Mouse (Mus musculus) C2C12 (cell line): ENCODE measurements around the gene Ube4b. TPM values are rescaled to one million over a fixed set of nuclear protein-coding genes. Genes with fewer than 3 reads are reported as not detected.
"Not testable (repeated sequence)": the region's sequence is repeated elsewhere in the genome, so short reads cannot be mapped to it uniquely, and the experiment has no call there.

Source experiments
- H3K27me3 ChIP-seq: one replicate; pipeline ENCODE4 v1.6.1; 2011; ENCODE audit not compliant: control insufficient read depth, insufficient read depth, insufficient read length
- H3K36me3 ChIP-seq: one replicate; pipeline ENCODE4 v1.6.1; 2011; ENCODE audit not compliant: control insufficient read depth, insufficient read depth
- H3K4me3 ChIP-seq: one replicate; pipeline ENCODE4 v1.5.1; 2011; ENCODE audit warnings: mild to moderate bottlenecking, control low read depth; ENCODE audit not compliant: poor library complexity, insufficient read depth, severe bottlenecking
- H3K79me2 ChIP-seq: one replicate; pipeline ENCODE4 v1.6.1; 2011; ENCODE audit not compliant: control insufficient read depth, insufficient read depth
- H3K79me3 ChIP-seq: one replicate; pipeline ENCODE4 v1.6.1; 2011; ENCODE audit warnings: low read depth, control low read depth
- H3ac ChIP-seq: one replicate; pipeline ENCODE3; 2011; ENCODE audit warnings: low read depth; ENCODE audit not compliant: control insufficient read depth, insufficient read length
- CEBPB ChIP-seq: IDR thresholded peaks from one replicate; pipeline ENCODE4 v1.6.1; 2011; ENCODE audit warnings: low read depth, mild to moderate bottlenecking, control low read depth, moderate library complexity
- CTCF ChIP-seq: IDR thresholded peaks from one replicate; pipeline ENCODE4 v1.5.1; 2011; ENCODE audit not compliant: control insufficient read depth, insufficient read depth, insufficient read length
- FOSL1 ChIP-seq: IDR thresholded peaks from one replicate; pipeline ENCODE4 v1.8.0; 2011; ENCODE audit warnings: mild to moderate bottlenecking, low read length; ENCODE audit not compliant: poor library complexity, insufficient read depth, severe bottlenecking
- MAX ChIP-seq: IDR thresholded peaks from one replicate; pipeline ENCODE4 v1.6.1; 2011; ENCODE audit warnings: mild to moderate bottlenecking, control low read depth
- MYOD1 ChIP-seq: IDR thresholded peaks from one replicate; pipeline ENCODE4 v1.6.1; 2011; ENCODE audit warnings: low read depth; ENCODE audit not compliant: control insufficient read depth, insufficient read length
- MYOG ChIP-seq: IDR thresholded peaks from one replicate; pipeline ENCODE4 v1.6.1; 2011; ENCODE audit not compliant: control insufficient read depth, insufficient read length; ENCODE audit errors: extremely low read depth
- USF1 ChIP-seq: IDR thresholded peaks from one replicate; pipeline ENCODE4 v1.6.1; 2011; ENCODE audit warnings: low read depth, mild to moderate bottlenecking, control low read depth, moderate library complexity
- polyA plus RNA-seq: library from polyadenylated mRNA; unstranded; fragments of >200 nt; fragmentation: generic; extraction: Trizol; gene quantifications from one replicate; pipeline ENCODE4 v1.2.1, GENCODE M21; 2012; ENCODE audit warnings: missing spikeins

Gene Ube4b
- polyA plus RNA-seq, 1 experiment = 51.6 TPM

- Histone ChIP-seq H3K79me2 (no peaks in the 10 kb centered on the region), H3K79me3 (no peaks in the 10 kb centered on the region), H3K27me3 (no peaks in the 10 kb centered on the region), H3K36me3 (no peaks in the 10 kb centered on the region), H3K4me3 (no peak overlapping the region), H3ac (no peak overlapping the region)
- no peak for TF ChIP-seq USF1
- TF ChIP-seq MYOD1 = no peak
- no peak for TF ChIP-seq CTCF
- TF ChIP-seq MAX = no peak
- no peak for TF ChIP-seq FOSL1
- TF ChIP-seq CEBPB = no peak
- TF ChIP-seq MYOG = no peak
These were observed 35.2 kb upstream of the Ube4b start for GRCm38 (mm10) chr4:149461579-149462304.

GRCm38 (mm10) chr4:149460475-149460874, 33.9 kb upstream of the Ube4b start:
- H3K36me3 ChIP-seq, H3K27me3 ChIP-seq, H3K79me3 ChIP-seq, H3K79me2 ChIP-seq, H3ac ChIP-seq, H3K4me3 ChIP-seq: not testable (repeated sequence)

DNA sequence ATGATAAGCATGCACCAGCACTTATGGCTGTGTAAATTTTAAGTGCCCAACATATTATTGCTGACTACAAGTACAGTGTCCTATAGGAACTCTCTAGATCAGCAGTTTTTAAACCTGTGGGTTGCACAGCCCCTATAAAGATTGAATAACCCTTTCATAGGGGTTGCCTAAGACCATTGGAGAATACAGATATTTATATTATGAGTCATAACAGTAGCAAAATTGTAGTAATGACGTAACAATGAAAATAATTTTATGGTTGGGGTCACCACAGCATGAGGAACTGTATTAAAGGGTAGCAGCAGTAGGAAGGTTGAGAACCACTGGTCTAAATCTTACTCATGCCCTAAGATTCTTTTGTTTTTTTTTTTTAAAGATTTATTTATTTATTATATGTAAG, 32.9 kb upstream of the Ube4b start:
- H3K79me2 ChIP-seq = no peaks in the 10 kb centered on the region
- H3K4me3 ChIP-seq = no peak overlapping the region
- no peak overlapping the region for H3ac ChIP-seq
- TF ChIP-seq USF1 (no peak), CEBPB (peak; percentile 73)
- no peaks in the 10 kb centered on the region for H3K79me3 ChIP-seq
- no peaks in the 10 kb centered on the region for H3K27me3 ChIP-seq
- H3K36me3 ChIP-seq = no peaks in the 10 kb centered on the region

- Histone ChIP-seq H3K36me3 (no peaks in the 10 kb centered on the region), H3K79me2 (no peaks in the 10 kb centered on the region), H3K27me3 (no peaks in the 10 kb centered on the region), H3K4me3 (no peak overlapping the region), H3K79me3 (no peaks in the 10 kb centered on the region), H3ac (no peak overlapping the region)
- TF ChIP-seq MAX (no peak), FOSL1 (no peak), MYOD1 (no peak)
These were observed 32.0 kb upstream of the Ube4b start for GRCm38 (mm10) chr4:149458526-149458925.

- no peaks in the 10 kb centered on the region for H3K27me3 ChIP-seq
- no peak overlapping the region for H3K4me3 ChIP-seq
- no peaks in the 10 kb centered on the region for H3K79me2 ChIP-seq
- no peaks in the 10 kb centered on the region for H3K79me3 ChIP-seq
- H3ac ChIP-seq = no peak overlapping the region
- no peaks in the 10 kb centered on the region for H3K36me3 ChIP-seq
- peak; percentile 1 for TF ChIP-seq USF1
- no peak for TF ChIP-seq CEBPB
These were observed 31.4 kb upstream of the Ube4b start for GRCm38 (mm10) chr4:149457831-149458430.

DNA sequence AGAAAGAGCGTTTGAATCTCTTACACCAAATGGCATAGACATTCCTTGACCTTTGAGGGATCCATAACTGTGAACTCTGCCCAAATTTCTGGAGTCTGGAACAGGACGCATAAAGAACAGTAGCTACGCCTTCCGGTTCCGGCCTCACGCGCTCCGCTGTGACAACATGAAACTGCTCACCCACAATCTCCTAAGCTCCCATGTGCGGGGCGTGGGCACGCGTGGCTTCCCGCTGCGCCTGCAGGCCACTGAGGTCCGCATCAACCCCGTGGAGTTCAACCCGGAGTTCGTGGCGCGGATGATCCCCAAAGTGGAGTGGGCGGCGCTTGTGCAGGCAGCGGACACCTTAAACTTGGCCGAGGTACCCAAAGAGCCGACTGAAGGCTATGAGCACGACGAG, 30.6 kb upstream of the Ube4b start:
- not testable (repeated sequence) for H3K79me3 ChIP-seq, H3K79me2 ChIP-seq, H3K4me3 ChIP-seq, H3ac ChIP-seq, H3K27me3 ChIP-seq, H3K36me3 ChIP-seq

GRCm38 (mm10) chr4:149454879-149455278, 28.3 kb upstream of the Ube4b start, which contains the start of gene Rbp7:
Gene Rbp7, minus strand, starts transcription at chr4:149454978.
- TF ChIP-seq CEBPB (no peak), FOSL1 (no peak), MAX (no peak), USF1 (no peak)
- Histone ChIP-seq H3K79me2 (no peaks in the 10 kb centered on the region), H3K79me3 (no peaks in the 10 kb centered on the region), H3K4me3 (no peak within 1 kb of the TSS), H3K27me3 (no peaks in the 10 kb centered on the region), H3ac (no peak within 1 kb of the TSS), H3K36me3 (no peaks in the 10 kb centered on the region)
